Mouse (Mus musculus) hindbrain, embryonic 12.5 days (tissue): ENCODE measurements around the gene Klhl5. TPM values are rescaled to one million over a fixed set of nuclear protein-coding genes. Genes with fewer than 3 reads are reported as not detected.

Experiments used
- ATAC-seq: fragments of 200-750 bp; cut with Nextera tagmentation; 2 replicates; pipeline ENCODE4 v1.8.0; 2017; ENCODE audit warnings: moderate TSS enrichment; ENCODE audit not compliant: low FRiP score
- H3K27ac ChIP-seq: fragments of 300-500 bp; sonication (generic); 2 replicates; pipeline ENCODE4 v1.5.1; 2016; ENCODE audit warnings: mild to moderate bottlenecking
- H3K27me3 ChIP-seq: fragments of 300-500 bp; sonication (generic); 2 replicates; pipeline ENCODE4 v1.6.1; 2016; ENCODE audit warnings: mild to moderate bottlenecking
- H3K36me3 ChIP-seq: fragments of 300-500 bp; sonication (generic); 2 replicates; pipeline ENCODE4 v1.6.1; 2016; ENCODE audit warnings: mild to moderate bottlenecking
- H3K4me1 ChIP-seq: fragments of 300-500 bp; sonication (generic); 2 replicates; pipeline ENCODE4 v1.6.1; 2016
- H3K4me2 ChIP-seq: fragments of 300-500 bp; sonication (generic); replicated peaks from 2 replicates; pipeline ENCODE4 v1.6.1; 2016; ENCODE audit warnings: mild to moderate bottlenecking
- H3K4me3 ChIP-seq: fragments of 300-500 bp; sonication (generic); 2 replicates; pipeline ENCODE4 v1.5.1; 2016; ENCODE audit warnings: mild to moderate bottlenecking
- H3K9ac ChIP-seq: fragments of 300-500 bp; sonication (generic); 2 replicates; pipeline ENCODE4 v1.6.1; 2016; ENCODE audit warnings: mild to moderate bottlenecking, moderate library complexity
- H3K9me3 ChIP-seq: fragments of 300-500 bp; sonication (generic); replicated peaks from 2 replicates; pipeline ENCODE4 v1.6.1; 2016; ENCODE audit warnings: mild to moderate bottlenecking
- WGBS: fragments of 180-500 bp; shearing (Covaris S2); methylation state at CpG from one replicate; pipeline ENCODE4 v1.1.7; 2016; 5-methylcytosine and 5-hydroxymethylcytosine counted together
- polyA plus RNA-seq: library from polyadenylated mRNA; unstranded; fragments of >200 nt; fragmentation: Nextera tagmentation; extraction: Ambion mirVana; gene quantifications from 2 replicates; pipeline ENCODE4 v1.2.1, GENCODE M21; 2016

Gene Klhl5
- 33.3 and 33.7 TPM in 2 replicates for polyA plus RNA-seq

DNA sequence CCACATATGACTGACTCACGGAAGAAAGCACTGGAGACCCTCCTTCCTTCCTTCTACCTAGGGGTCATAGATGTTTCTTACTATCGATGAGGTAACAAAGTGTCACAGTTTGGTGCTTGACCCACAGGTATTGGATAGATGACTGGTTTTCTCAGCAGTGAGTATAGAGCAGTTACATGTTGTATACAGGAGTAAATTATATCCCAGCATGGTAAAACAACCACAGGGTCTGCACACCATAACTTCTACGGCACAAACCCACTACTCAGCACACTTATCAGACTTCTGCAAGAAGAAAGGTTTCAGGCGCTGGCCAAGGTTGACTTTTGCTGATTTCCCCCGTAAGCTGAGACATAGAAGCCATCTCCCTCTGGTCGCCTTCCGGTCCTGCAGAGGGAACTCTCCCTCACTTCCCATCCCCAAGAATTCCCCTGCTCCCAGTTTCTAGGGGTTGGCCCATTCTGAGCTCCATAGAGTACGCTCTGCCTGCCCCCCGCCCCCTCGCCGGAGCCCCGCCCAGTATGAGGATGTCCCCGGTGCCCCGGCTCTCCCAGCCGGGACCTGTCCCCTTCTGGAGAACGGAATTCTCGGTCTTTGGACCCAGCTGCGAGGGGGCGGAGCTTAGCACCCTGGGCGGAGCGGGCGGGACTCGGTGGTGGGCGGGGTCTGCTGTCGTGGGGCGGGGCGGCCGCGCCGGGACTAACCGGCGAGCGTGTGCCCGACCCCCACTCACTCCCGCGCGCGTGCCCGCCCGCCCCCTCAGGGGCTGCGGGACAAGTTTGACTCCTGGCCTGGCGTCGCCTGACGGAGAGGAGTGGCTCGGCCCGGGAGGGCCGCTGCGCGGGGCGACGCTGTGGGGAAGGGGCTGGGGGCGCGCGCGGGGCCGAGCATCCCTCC, at the start of gene Klhl5:
TSS of gene Klhl5 (plus strand) at position 664 of the 897 bp plus-strand sequence.
- Histone ChIP-seq H3K4me3 (peak within 1 kb of the TSS; percentile 83), H3K9me3 (no peaks in the 10 kb centered on the region), H3K9ac (peak within 1 kb of the TSS; percentile 85), H3K36me3 (no peaks in the 10 kb centered on the region), H3K4me2 (peak within 1 kb of the TSS; percentile 82), H3K27me3 (no peaks in the 10 kb centered on the region), H3K27ac (peak within 1 kb of the TSS; percentile 70), H3K4me1 (peaks cover 10% of the 10 kb centered on the region; the same call in 1 of the 2 replicates)
- 6% methylated on average over 39 of the region's 56 CpGs for WGBS
- peak; percentile 91 for ATAC-seq

DNA sequence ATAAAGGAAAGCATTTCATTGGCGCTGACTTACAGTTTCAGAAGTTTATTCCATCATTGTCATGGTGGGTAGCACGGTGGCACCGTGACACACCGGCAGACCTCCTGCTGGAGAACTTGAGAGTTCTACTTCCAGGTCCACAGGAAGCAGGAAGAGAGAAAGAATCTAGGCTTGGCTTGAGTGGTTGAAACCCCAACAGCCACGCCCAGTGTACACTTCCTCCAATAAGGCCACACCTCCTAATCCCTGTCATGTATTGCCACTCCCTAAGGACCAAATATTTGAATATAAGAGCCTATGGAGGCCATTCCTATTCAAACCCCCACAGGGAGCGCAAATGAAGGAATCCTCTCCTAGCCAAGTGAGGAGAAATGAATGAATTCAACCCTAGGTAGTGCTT, 49.7 kb upstream of the Klhl5 start:
- no peak for ATAC-seq
- Histone ChIP-seq H3K9ac (no peak overlapping the region), H3K36me3 (no peaks in the 10 kb centered on the region), H3K4me2 (no peak overlapping the region), H3K4me3 (no peak overlapping the region), H3K4me1 (no peaks in the 10 kb centered on the region), H3K27me3 (no peaks in the 10 kb centered on the region), H3K27ac (no peak overlapping the region), H3K9me3 (no peaks in the 10 kb centered on the region)
- 95% methylated on average over 6 of the region's 6 CpGs for WGBS

DNA sequence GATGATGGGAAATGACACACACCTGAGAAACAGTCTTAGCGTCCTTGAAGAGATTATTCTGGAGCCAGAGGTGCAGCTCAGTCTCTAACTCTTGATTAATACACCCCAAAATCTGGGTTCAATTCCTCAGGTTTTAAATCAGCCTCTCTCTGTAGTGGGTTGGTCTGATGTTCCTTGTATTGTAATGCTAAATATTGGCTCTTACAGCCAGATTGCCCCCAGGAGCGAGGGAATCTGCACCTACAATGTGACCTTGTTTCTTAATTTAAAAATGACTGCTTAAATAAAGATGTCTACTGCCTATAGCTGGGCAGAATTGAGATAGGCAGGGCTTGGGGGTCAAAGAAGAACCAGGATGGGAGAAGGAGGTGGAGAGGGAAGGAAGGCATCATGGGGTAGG, 47.5 kb upstream of the Klhl5 start:
- H3K4me1 ChIP-seq = no peaks in the 10 kb centered on the region
- H3K36me3 ChIP-seq = no peaks in the 10 kb centered on the region
- H3K27ac ChIP-seq = no peak overlapping the region
- no peak overlapping the region for H3K4me2 ChIP-seq
- H3K4me3 ChIP-seq = no peak overlapping the region
- H3K9ac ChIP-seq = no peak overlapping the region
- H3K9me3 ChIP-seq = no peaks in the 10 kb centered on the region
- no peaks in the 10 kb centered on the region for H3K27me3 ChIP-seq
- 73% methylated on average over 2 of the region's 2 CpGs for WGBS
- no peak for ATAC-seq

DNA sequence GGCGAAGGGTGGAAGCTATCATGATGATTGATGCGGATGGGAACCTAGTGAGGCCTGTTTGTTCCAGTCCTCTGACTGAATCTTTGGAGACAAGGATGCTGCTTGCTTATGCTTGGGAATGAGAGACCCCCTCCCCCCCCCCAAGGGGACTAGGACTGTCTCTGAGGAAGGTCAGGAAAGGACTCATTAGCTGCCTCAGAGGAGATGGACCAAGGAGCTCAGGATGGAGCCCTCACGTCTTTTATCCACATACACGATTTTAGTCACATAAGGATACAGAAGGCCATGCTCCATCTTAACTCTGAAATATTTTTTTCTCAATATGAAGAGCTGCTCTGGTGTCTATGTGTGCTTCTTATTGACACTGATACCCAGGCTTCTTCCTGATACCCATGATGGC, 45.1 kb upstream of the Klhl5 start:
- H3K27ac ChIP-seq = no peak overlapping the region
- H3K4me1 ChIP-seq = no peaks in the 10 kb centered on the region
- H3K4me3 ChIP-seq = no peak overlapping the region
- no peak overlapping the region for H3K9ac ChIP-seq
- no peaks in the 10 kb centered on the region for H3K27me3 ChIP-seq
- H3K4me2 ChIP-seq = no peak overlapping the region
- WGBS = 87% methylated on average over 4 of the region's 4 CpGs
- ATAC-seq = no peak
- no peaks in the 10 kb centered on the region for H3K36me3 ChIP-seq
- no peaks in the 10 kb centered on the region for H3K9me3 ChIP-seq

DNA sequence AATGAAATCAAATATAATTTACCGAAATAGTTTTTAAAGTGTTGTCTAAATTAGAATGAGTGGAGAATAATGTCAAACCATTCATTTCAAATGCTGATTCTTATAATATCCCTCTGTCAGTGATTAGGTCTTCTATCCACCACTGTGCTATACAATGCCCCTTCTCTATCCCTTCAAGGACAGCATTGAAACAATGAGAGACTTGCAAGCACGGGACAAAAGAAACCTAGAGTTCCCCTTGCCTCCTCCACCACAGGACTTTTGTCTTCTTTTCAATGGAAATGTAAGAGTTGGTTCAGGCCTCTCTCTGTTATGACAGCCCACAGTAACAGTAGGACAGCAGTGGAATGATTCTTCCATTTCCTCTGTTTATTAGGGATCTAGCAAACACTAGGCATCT, 44.1 kb upstream of the Klhl5 start:
- no peaks in the 10 kb centered on the region for H3K27me3 ChIP-seq
- no peaks in the 10 kb centered on the region for H3K9me3 ChIP-seq
- no peak for ATAC-seq
- no peak overlapping the region for H3K4me2 ChIP-seq
- H3K27ac ChIP-seq = no peak overlapping the region
- no peaks in the 10 kb centered on the region for H3K4me1 ChIP-seq
- H3K36me3 ChIP-seq = no peaks in the 10 kb centered on the region
- no peak overlapping the region for H3K4me3 ChIP-seq
- 66% methylated on average over 2 of the region's 2 CpGs for WGBS
- H3K9ac ChIP-seq = no peak overlapping the region

DNA sequence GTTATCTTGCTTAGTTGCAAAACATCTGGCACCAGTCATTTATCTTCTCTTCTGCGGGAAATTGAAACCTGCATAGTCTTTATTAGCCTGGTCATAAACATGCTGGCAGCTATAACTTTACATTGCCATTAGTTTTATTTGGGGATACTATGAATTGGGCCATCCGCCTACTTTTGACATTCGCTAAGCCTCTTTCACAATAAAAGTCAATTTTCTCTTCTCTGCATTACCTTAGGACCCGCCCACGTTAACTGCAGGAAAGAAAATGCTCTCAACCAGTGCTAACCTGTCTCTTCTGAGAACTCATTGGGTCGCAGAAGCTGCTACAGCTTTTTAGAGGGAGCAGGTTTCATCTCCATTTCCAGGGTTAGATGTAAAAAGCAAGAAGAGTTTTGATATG, 39.2 kb upstream of the Klhl5 start:
- no peaks in the 10 kb centered on the region for H3K36me3 ChIP-seq
- no peaks in the 10 kb centered on the region; the same call in 1 of the 2 replicates for H3K4me1 ChIP-seq
- 87% methylated on average over 6 of the region's 6 CpGs for WGBS
- H3K9me3 ChIP-seq = no peaks in the 10 kb centered on the region
- no peak for ATAC-seq
- H3K4me3 ChIP-seq = no peak overlapping the region
- H3K27me3 ChIP-seq = no peaks in the 10 kb centered on the region
- no peak overlapping the region for H3K27ac ChIP-seq
- H3K9ac ChIP-seq = no peak overlapping the region
- H3K4me2 ChIP-seq = no peak overlapping the region

DNA sequence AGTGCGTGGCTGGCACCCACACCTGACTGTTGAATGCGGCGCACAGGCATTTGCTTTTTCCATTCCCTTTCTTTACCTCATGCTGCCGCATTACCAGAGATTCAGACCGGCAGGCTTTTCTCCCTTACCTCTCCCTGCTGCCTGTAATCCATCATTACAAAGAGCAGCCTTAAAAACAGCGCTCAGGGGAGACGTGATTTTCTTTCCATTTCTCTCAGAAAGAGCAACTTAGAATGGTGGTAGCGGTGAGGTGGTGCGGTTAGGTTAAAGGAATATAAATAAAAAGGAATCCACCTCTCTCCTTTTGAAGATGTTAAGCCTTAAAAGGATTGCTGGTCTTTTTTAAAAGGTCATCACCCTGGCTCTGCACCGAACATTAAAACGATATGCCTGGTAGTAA, 37.5 kb upstream of the Klhl5 start:
- H3K9me3 ChIP-seq = no peaks in the 10 kb centered on the region
- H3K4me2 ChIP-seq = no peak overlapping the region
- no peak overlapping the region for H3K9ac ChIP-seq
- H3K4me3 ChIP-seq = no peak overlapping the region
- 73% methylated on average over 11 of the region's 11 CpGs for WGBS
- H3K27ac ChIP-seq = no peak overlapping the region
- ATAC-seq = no peak
- H3K4me1 ChIP-seq = no peaks in the 10 kb centered on the region; the same call in 1 of the 2 replicates
- H3K36me3 ChIP-seq = no peaks in the 10 kb centered on the region
- H3K27me3 ChIP-seq = no peaks in the 10 kb centered on the region

DNA sequence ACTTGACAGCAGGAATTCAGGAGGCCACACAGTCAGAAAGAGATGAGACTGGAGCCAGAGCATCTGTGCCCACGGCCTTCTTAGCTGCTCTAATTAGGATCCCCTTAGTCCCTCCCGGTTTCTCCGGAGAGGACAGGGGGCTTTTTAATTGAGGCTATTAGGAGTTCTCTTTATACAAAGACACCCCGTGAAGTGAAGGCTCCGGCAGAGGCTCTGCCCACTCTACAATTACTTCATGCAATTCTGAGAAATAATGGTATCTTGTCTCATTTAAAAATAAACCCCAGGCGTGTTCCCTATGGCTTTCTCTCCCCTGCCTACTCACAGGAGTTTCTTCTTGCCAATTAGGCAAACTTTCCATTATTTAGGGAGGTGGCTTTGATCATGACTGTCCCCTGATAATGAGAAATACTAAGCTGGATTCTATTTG, 35.6 kb upstream of the Klhl5 start:
- H3K4me2 ChIP-seq = no peak overlapping the region
- no peaks in the 10 kb centered on the region for H3K27me3 ChIP-seq
- 24% methylated on average over 6 of the region's 6 CpGs for WGBS
- no peaks in the 10 kb centered on the region; the same call in 1 of the 2 replicates for H3K4me1 ChIP-seq
- peak; percentile 77; the same call in 1 of the 2 replicates for ATAC-seq
- H3K27ac ChIP-seq = peak overlapping the region; percentile 45; the same call in 1 of the 2 replicates
- no peaks in the 10 kb centered on the region for H3K9me3 ChIP-seq
- no peak overlapping the region for H3K9ac ChIP-seq
- no peaks in the 10 kb centered on the region for H3K36me3 ChIP-seq
- H3K4me3 ChIP-seq = no peak overlapping the region

DNA sequence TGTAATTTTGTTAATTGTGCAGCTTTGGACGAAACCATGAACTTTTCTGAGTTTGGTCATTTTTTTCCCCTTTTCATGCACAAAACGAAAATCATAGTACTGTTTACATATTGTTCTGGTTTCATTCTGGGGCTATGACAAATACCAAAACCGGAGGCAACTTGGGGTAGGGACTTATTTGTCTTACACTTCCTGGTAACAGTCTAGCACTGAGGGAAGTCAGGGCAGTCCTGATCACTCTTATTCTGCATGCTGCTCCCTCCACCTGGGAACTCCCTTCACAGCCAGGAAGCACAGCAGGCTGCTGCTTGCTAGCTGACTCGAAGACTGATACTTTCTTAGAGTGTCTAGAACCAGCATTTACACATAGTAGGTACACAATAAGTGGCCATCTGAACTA, 34.1 kb upstream of the Klhl5 start:
- WGBS = 75% methylated on average over 4 of the region's 4 CpGs
- no peak overlapping the region for H3K27ac ChIP-seq
- H3K9ac ChIP-seq = no peak overlapping the region
- H3K4me1 ChIP-seq = no peaks in the 10 kb centered on the region; the same call in 1 of the 2 replicates
- H3K4me2 ChIP-seq = no peak overlapping the region
- no peak overlapping the region for H3K4me3 ChIP-seq
- H3K27me3 ChIP-seq = no peaks in the 10 kb centered on the region
- no peaks in the 10 kb centered on the region for H3K9me3 ChIP-seq
- H3K36me3 ChIP-seq = no peaks in the 10 kb centered on the region
- no peak for ATAC-seq

DNA sequence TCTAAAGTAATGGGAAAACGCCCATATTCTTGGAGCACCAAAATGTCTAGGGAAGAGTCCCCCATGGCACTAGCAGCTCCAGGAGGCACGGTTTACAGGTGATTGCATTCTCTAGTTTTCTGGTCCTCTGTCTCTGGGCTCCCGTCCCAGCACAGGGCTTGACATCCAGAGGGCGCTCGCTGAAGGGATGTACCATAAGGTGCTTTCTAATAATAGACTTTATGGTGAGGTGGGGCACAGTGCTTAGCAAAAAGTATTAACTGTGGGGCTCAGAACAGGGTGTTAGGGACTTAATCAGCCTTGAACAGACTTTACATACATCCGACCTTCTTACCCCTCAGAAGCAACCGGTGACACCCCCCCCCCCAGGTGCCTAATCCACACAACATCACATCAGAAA, 32.6 kb upstream of the Klhl5 start:
- no peaks in the 10 kb centered on the region for H3K9me3 ChIP-seq
- no peak overlapping the region for H3K4me3 ChIP-seq
- 62% methylated on average over 7 of the region's 7 CpGs for WGBS
- H3K27me3 ChIP-seq = no peaks in the 10 kb centered on the region
- H3K36me3 ChIP-seq = no peaks in the 10 kb centered on the region
- no peak overlapping the region for H3K4me2 ChIP-seq
- no peak overlapping the region for H3K9ac ChIP-seq
- H3K4me1 ChIP-seq = no peaks in the 10 kb centered on the region; the same call in 1 of the 2 replicates
- H3K27ac ChIP-seq = no peak overlapping the region
- no peak for ATAC-seq

DNA sequence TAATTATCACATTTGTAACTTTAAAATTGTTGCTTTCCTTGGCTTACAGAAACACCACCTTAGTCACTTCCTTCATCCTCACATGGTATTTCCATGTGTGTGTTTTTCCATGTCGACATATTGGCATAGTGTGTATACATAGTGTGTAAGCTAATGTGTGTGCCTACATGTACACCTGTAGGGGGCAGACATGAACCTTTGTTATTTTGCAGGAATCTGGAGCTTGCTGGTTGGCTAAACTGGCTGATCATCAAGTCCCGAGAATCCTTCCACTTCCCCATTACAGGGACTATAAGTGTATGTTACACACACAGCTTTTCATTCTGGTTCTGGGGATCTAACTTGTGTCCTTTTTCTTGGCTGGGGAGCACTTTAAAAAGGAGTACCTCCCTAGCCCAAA, 31.3 kb upstream of the Klhl5 start:
- Histone ChIP-seq H3K4me3 (no peak overlapping the region), H3K4me1 (no peaks in the 10 kb centered on the region), H3K27ac (no peak overlapping the region), H3K27me3 (no peaks in the 10 kb centered on the region), H3K36me3 (no peaks in the 10 kb centered on the region), H3K9ac (no peak overlapping the region), H3K4me2 (no peak overlapping the region), H3K9me3 (no peaks in the 10 kb centered on the region)
- no peak for ATAC-seq
- 87% methylated on average over 2 of the region's 2 CpGs for WGBS

DNA sequence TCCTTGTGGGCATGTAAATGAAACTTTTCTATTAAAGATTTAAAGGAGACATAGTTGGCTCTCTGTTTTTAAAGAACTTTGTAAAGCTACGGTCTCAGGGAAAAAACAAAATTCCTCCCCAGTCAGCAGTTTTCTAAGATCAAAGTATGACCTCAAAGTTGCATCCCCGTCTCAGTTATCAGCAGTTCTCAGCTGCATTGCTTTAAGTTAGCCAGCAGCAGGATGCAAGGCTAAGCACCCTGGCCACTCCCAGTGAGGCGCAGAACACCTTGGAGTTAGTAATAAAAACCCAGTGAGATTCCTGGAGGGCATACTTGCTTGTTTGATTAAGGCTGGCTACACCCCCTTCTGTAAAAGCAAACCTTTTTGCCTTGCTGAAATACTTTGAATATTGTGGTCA, 30.6 kb upstream of the Klhl5 start:
- H3K4me2 ChIP-seq = no peak overlapping the region
- H3K4me1 ChIP-seq = no peaks in the 10 kb centered on the region
- H3K36me3 ChIP-seq = no peaks in the 10 kb centered on the region
- no peak for ATAC-seq
- H3K27me3 ChIP-seq = no peaks in the 10 kb centered on the region
- no peaks in the 10 kb centered on the region for H3K9me3 ChIP-seq
- no peak overlapping the region for H3K9ac ChIP-seq
- H3K27ac ChIP-seq = no peak overlapping the region
- H3K4me3 ChIP-seq = no peak overlapping the region
- 60% methylated on average over 3 of the region's 3 CpGs for WGBS

DNA sequence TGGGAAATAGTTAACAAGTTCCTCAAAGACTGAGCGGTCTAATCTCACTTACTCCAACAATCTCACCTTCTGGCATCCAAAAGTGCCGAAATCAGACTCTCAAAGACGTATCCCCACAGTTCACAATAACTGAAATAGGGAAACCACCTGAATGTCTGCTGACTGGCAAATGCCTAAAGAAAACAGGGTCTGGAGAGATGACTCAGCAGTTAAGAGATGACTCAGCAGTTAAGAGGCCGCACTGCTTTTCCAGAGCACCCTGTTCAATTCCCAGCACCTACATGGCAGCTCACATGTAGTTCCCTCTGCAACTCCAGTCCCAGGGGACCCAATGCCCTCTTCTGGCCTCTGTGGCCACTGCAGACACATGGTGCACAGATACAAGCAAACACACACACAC, 29.3 kb upstream of the Klhl5 start:
- Histone ChIP-seq H3K27me3 (no peaks in the 10 kb centered on the region), H3K9ac (no peak overlapping the region), H3K4me3 (no peak overlapping the region), H3K4me1 (no peaks in the 10 kb centered on the region), H3K9me3 (no peaks in the 10 kb centered on the region), H3K27ac (no peak overlapping the region), H3K36me3 (no peaks in the 10 kb centered on the region), H3K4me2 (no peak overlapping the region)
- no peak for ATAC-seq
- WGBS = 89% methylated on average over 4 of the region's 4 CpGs
